Mouse (Mus musculus): Measurements from ENCODE around the gene Gm884. TPM values are rescaled to one million over a fixed set of nuclear protein-coding genes. Genes with fewer than 3 reads are reported as not detected.

Gene Gm884
- polyA plus RNA-seq, 1 experiment from 2014 or later = not detected

GRCm38 (mm10) chr11:103661863-103662262 lies 40.9 kb upstream of the Gm884 start:
- Histone ChIP-seq H3K9me3 (ENCODE audit: low read length) (no peaks in the 10 kb centered on the region), H3K9ac (replicated peaks; ENCODE audit: low read depth) (no peak overlapping the region), H3K36me3 (ENCODE audit: insufficient read depth, low read length) (no peaks in the 10 kb centered on the region), H3K4me3 (ENCODE audit: low read depth, low read length) (no peak overlapping the region), H3K27ac (ENCODE audit: low read length) (no peak overlapping the region), H3K4me1 (ENCODE audit: insufficient read depth, low read depth, low read length) (no peaks in the 10 kb centered on the region), H3K27me3 (replicated peaks; ENCODE audit: insufficient read depth, low read length) (no peaks in the 10 kb centered on the region), H3K4me2 (replicated peaks; ENCODE audit: low read depth, low read length) (no peak overlapping the region)
- WGBS = 49% methylated on average over 4 of the region's 4 CpGs
- DNase-seq (ENCODE audit: low spot score) (no peak), ATAC-seq (no peak)
- TF ChIP-seq EP300 (IDR thresholded peaks at IDR 0.05) = no peak
- TF ChIP-seq CTCF (IDR thresholded peaks at IDR 0.05) = no peak

- Histone ChIP-seq H3K27me3 (replicated peaks; ENCODE audit: insufficient read depth, low read length) (no peaks in the 10 kb centered on the region), H3K9me3 (ENCODE audit: low read length) (no peaks in the 10 kb centered on the region), H3K4me2 (replicated peaks; ENCODE audit: low read depth, low read length) (no peak overlapping the region), H3K4me3 (ENCODE audit: low read depth, low read length) (no peak overlapping the region), H3K27ac (ENCODE audit: low read length) (no peak overlapping the region), H3K4me1 (ENCODE audit: insufficient read depth, low read depth, low read length) (no peaks in the 10 kb centered on the region), H3K36me3 (ENCODE audit: insufficient read depth, low read length) (no peaks in the 10 kb centered on the region), H3K9ac (replicated peaks; ENCODE audit: low read depth) (no peak overlapping the region)
- no peak for TF ChIP-seq CTCF (IDR thresholded peaks at IDR 0.05)
- no peak for TF ChIP-seq EP300 (IDR thresholded peaks at IDR 0.05)
- ATAC-seq (no peak), DNase-seq (ENCODE audit: low spot score) (no peak)
- WGBS = 70% methylated on average over 7 of the region's 7 CpGs
Measured at GRCm38 (mm10) chr11:103658189-103658588, 37.2 kb upstream of the Gm884 start.

GRCm38 (mm10) chr11:103656520-103656919 lies 35.6 kb upstream of the Gm884 start:
- no peak overlapping the region for H3K4me2 ChIP-seq (replicated peaks; ENCODE audit: low read depth, low read length)
- no peaks in the 10 kb centered on the region for H3K36me3 ChIP-seq (ENCODE audit: insufficient read depth, low read length)
- no peaks in the 10 kb centered on the region for H3K9me3 ChIP-seq (ENCODE audit: low read length)
- no peak for ATAC-seq
- H3K27me3 ChIP-seq (replicated peaks; ENCODE audit: insufficient read depth, low read length) = 0 out of 2 replicates have a peak, but pooled peaks cover 11% of the 10 kb centered on the region
- H3K4me1 ChIP-seq (ENCODE audit: insufficient read depth, low read depth, low read length) = no peaks in the 10 kb centered on the region
- 4% methylated on average over 3 of the region's 3 CpGs for WGBS
- TF ChIP-seq EP300 (IDR thresholded peaks at IDR 0.05) (no peak), CTCF (IDR thresholded peaks at IDR 0.05) (0 out of 2 replicates have a peak, but pooled peaks have one; percentile 2)
- DNase-seq (ENCODE audit: low spot score) = peak; percentile 55
- no peak overlapping the region for H3K27ac ChIP-seq (ENCODE audit: low read length)
- no peak overlapping the region for H3K9ac ChIP-seq (replicated peaks; ENCODE audit: low read depth)
- H3K4me3 ChIP-seq (ENCODE audit: low read depth, low read length) = no peak overlapping the region

GRCm38 (mm10) chr11:103653359-103653965 lies 32.5 kb upstream of the Gm884 start:
- peaks cover 38% of the 10 kb centered on the region for H3K27me3 ChIP-seq (replicated peaks; ENCODE audit: insufficient read depth, low read length)
- no peak overlapping the region for H3K4me2 ChIP-seq (replicated peaks; ENCODE audit: low read depth, low read length)
- no peak for TF ChIP-seq CTCF (IDR thresholded peaks at IDR 0.05)
- no peak for TF ChIP-seq EP300 (IDR thresholded peaks at IDR 0.05)
- H3K9ac ChIP-seq (replicated peaks; ENCODE audit: low read depth) = no peak overlapping the region
- no peaks in the 10 kb centered on the region for H3K9me3 ChIP-seq (ENCODE audit: low read length)
- DNase-seq (ENCODE audit: low spot score) = no peak
- no peaks in the 10 kb centered on the region for H3K4me1 ChIP-seq (ENCODE audit: insufficient read depth, low read depth, low read length)
- H3K36me3 ChIP-seq (ENCODE audit: insufficient read depth, low read length) = no peaks in the 10 kb centered on the region
- 56% methylated on average over 10 of the region's 10 CpGs for WGBS
- no peak overlapping the region for H3K27ac ChIP-seq (ENCODE audit: low read length)
- ATAC-seq = no peak
- no peak overlapping the region for H3K4me3 ChIP-seq (ENCODE audit: low read depth, low read length)

- 75% methylated on average over 6 of the region's 6 CpGs for WGBS
- H3K27ac ChIP-seq (ENCODE audit: low read length) = no peak overlapping the region
- TF ChIP-seq EP300 (IDR thresholded peaks at IDR 0.05) (no peak), CTCF (IDR thresholded peaks at IDR 0.05) (no peak)
- H3K4me3 ChIP-seq (ENCODE audit: low read depth, low read length) = no peak overlapping the region
- no peaks in the 10 kb centered on the region for H3K9me3 ChIP-seq (ENCODE audit: low read length)
- ATAC-seq = no peak
- H3K27me3 ChIP-seq (replicated peaks; ENCODE audit: insufficient read depth, low read length) = peaks cover 51% of the 10 kb centered on the region
- H3K4me1 ChIP-seq (ENCODE audit: insufficient read depth, low read depth, low read length) = no peaks in the 10 kb centered on the region
- no peaks in the 10 kb centered on the region for H3K36me3 ChIP-seq (ENCODE audit: insufficient read depth, low read length)
- DNase-seq (ENCODE audit: low spot score) = no peak
- H3K9ac ChIP-seq (replicated peaks; ENCODE audit: low read depth) = no peak overlapping the region
- no peak overlapping the region for H3K4me2 ChIP-seq (replicated peaks; ENCODE audit: low read depth, low read length)
Measured at GRCm38 (mm10) chr11:103651426-103651825, 30.5 kb upstream of the Gm884 start.

- no peaks in the 10 kb centered on the region for H3K4me1 ChIP-seq (ENCODE audit: insufficient read depth, low read depth, low read length)
- no peak overlapping the region for H3K27ac ChIP-seq (ENCODE audit: low read length)
- peaks cover 51% of the 10 kb centered on the region for H3K27me3 ChIP-seq (replicated peaks; ENCODE audit: insufficient read depth, low read length)
- no peaks in the 10 kb centered on the region for H3K36me3 ChIP-seq (ENCODE audit: insufficient read depth, low read length)
- no peak overlapping the region for H3K9ac ChIP-seq (replicated peaks; ENCODE audit: low read depth)
- ATAC-seq (no peak), DNase-seq (ENCODE audit: low spot score) (no peak)
- peak overlapping the region; percentile 48 for H3K4me2 ChIP-seq (replicated peaks; ENCODE audit: low read depth, low read length)
- no peaks in the 10 kb centered on the region for H3K9me3 ChIP-seq (ENCODE audit: low read length)
- TF ChIP-seq CTCF (IDR thresholded peaks at IDR 0.05) = no peak
- no peak for TF ChIP-seq EP300 (IDR thresholded peaks at IDR 0.05)
- peak overlapping the region; percentile 27 for H3K4me3 ChIP-seq (ENCODE audit: low read depth, low read length)
- WGBS = 1% methylated on average over 37 of the region's 37 CpGs
Measured at GRCm38 (mm10) chr11:103649983-103650493, 29.1 kb upstream of the Gm884 start.

Data from lung, postnatal 0 days (tissue).